Mouse (Mus musculus) liver, embryonic 14.5 days (tissue): ENCODE results near the gene Pip5k1b. TPM values are rescaled to one million over a fixed set of nuclear protein-coding genes. Genes with fewer than 3 reads are reported as not detected.

ENCODE experiments used
- ATAC-seq: fragments of 200-750 bp; cut with Nextera tagmentation; 2 replicates; pipeline ENCODE4 v1.8.0; 2017; ENCODE audit warnings: moderate number of reproducible peaks, mild to moderate bottlenecking, moderate library complexity; ENCODE audit not compliant: insufficient read depth
- DNase-seq, 3 experiments: peaks; one replicate each; pipeline ENCODE4 v3.0.0-alpha.2; 2012 to 2013; ENCODE audit warnings: low read depth in 3 of 3, low spot score in 3 of 3
- H3K27ac ChIP-seq: fragments of 300-500 bp; sonication (generic); 2 replicates; pipeline ENCODE4 v1.5.1; 2014; ENCODE audit warnings: moderate library complexity, mild to moderate bottlenecking, control low read depth, inconsistent platforms
- H3K27me3 ChIP-seq: fragments of 300-500 bp; sonication (generic); 2 replicates; pipeline ENCODE4 v1.6.1; 2014; ENCODE audit warnings: mild to moderate bottlenecking, low read length, moderate library complexity; ENCODE audit not compliant: control insufficient read depth, insufficient read depth
- H3K36me3 ChIP-seq: fragments of 300-500 bp; sonication (generic); replicated peaks from 2 replicates; pipeline ENCODE4 v1.6.1; 2014; ENCODE audit warnings: low read depth; ENCODE audit not compliant: control insufficient read depth, insufficient read depth
- H3K4me1 ChIP-seq, 2 experiments: fragments of 200-500 bp in 1 of 2; fragments of 300-500 bp in 1 of 2; sonication (generic) in 1 of 2; replicated peaks; 2 replicates each; pipeline ENCODE4 v1.6.1; 2012 to 2014; ENCODE audit warnings: antibody characterized with exemption in 1 of 2, inconsistent platforms in 1 of 2, low read length in 1 of 2; ENCODE audit not compliant: control insufficient read depth in 2 of 2, insufficient read depth in 2 of 2
- H3K4me2 ChIP-seq: fragments of 300-500 bp; sonication (generic); 2 replicates; pipeline ENCODE4 v1.6.1; 2014; ENCODE audit warnings: low read depth, mild to moderate bottlenecking, control low read depth, moderate library complexity
- H3K4me3 ChIP-seq, 2 experiments: fragments of 200-500 bp in 1 of 2; fragments of 300-500 bp in 1 of 2; sonication (generic) in 1 of 2; 2 replicates each; pipeline ENCODE4 v1.5.1; 2012 to 2014; ENCODE audit warnings: low read depth in 2 of 2, low read length in 2 of 2, mild to moderate bottlenecking in 2 of 2, control low read depth in 1 of 2, inconsistent platforms in 1 of 2, moderate library complexity in 1 of 2; ENCODE audit not compliant: insufficient read depth in 1 of 2
- H3K9ac ChIP-seq: fragments of 300-500 bp; sonication (generic); replicated peaks from 2 replicates; pipeline ENCODE4 v1.6.1; 2014; ENCODE audit warnings: mild to moderate bottlenecking, control low read depth, moderate library complexity
- H3K9me3 ChIP-seq: fragments of 300-500 bp; sonication (generic); 2 replicates; pipeline ENCODE4 v1.6.1; 2016; ENCODE audit warnings: low read length, mixed read lengths; ENCODE audit not compliant: control insufficient read depth
- CTCF ChIP-seq: IDR thresholded peaks from 2 replicates; pipeline ENCODE4 v1.5.1; 2016; ENCODE audit warnings: antibody characterized with exemption, low read depth, control low read depth
- EP300 ChIP-seq: IDR thresholded peaks from 2 replicates; pipeline ENCODE4 v1.6.1; 2016; ENCODE audit warnings: antibody characterized with exemption, low read depth
- WGBS: fragments of 180-500 bp; shearing (Covaris S2); extraction: QIAGEN DNeasy Blood & Tissue Kit; methylation state at CpG from one replicate; pipeline ENCODE4 v1.1.7; 2014; ENCODE audit not compliant: insufficient replicate concordance; 5-methylcytosine and 5-hydroxymethylcytosine counted together
- polyA plus RNA-seq, 2 experiments: library from polyadenylated mRNA; depleted of rRNA in 1 of 2; stranded (reverse) in 1 of 2; unstranded in 1 of 2; fragments of >200 nt; fragmentation: Nextera tagmentation in 1 of 2; extraction: Ambion mirVana in 1 of 2; gene quantifications; 2 replicates each; pipeline versions ENCODE4 v1.2.1 to v1.2.3; 2012 to 2014

The Pip5k1b gene
- polyA plus RNA-seq, 2 experiments = 8.1 to 10.8 TPM

DNA sequence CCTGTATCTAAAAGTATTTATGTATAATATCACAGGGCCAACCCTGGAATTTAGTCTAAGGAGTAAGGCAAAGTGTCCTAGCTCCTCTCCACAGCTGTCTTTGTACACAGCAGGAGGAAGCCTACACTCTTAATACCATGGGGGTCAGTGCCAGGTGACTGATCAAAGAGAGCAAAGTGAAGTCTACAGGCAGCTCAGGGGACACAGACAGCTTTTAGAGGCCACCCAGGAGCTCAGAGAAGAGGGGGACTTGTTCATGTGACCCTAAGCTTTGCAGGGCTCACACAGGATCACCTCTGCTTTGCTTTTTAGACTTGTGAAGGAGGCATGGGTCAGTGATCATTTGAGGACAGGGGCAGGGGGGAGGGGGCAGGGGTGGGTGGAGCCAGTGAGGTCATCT, 54.1 kb downstream of the Pip5k1b start:
- TF ChIP-seq CTCF (no peak), EP300 (no peak)
- no peak for ATAC-seq
- no peak overlapping the region for H3K27ac ChIP-seq
- no peaks in the 10 kb centered on the region for H3K27me3 ChIP-seq
- H3K36me3 ChIP-seq = no peaks in the 10 kb centered on the region
- no peak overlapping the region for H3K9ac ChIP-seq
- DNase-seq = no peak
- H3K4me3 ChIP-seq = no peak overlapping the region
- H3K4me2 ChIP-seq = no peak overlapping the region
- H3K4me1 ChIP-seq = 0 out of 4 replicates have a peak, but pooled peaks cover 0 to 2% of the 10 kb centered on the region in 2 experiments
- no peaks in the 10 kb centered on the region for H3K9me3 ChIP-seq

DNA sequence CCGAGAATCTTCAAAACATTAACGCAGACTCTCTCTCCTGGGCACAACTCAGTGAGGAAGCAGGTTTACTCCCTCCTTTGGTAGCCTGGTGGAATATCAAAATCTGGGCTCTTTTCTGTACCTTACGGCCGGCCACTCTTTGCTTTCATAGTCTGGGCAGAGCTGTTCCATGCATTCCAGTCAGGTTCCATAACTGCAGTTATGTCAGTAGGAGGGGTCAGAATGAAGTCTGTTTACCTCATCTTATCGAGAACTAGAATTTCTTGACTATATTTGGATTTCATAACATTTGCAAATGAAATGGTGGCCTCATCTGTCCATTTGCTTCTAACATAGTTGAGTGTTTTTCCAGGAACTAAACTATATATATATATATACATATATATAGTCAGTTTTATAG, 55.2 kb downstream of the Pip5k1b start:
- no peak overlapping the region for H3K27ac ChIP-seq
- H3K4me1 ChIP-seq = 0 out of 4 replicates have a peak, but pooled peaks cover 0 to 2% of the 10 kb centered on the region in 2 experiments
- ATAC-seq = no peak
- no peak overlapping the region for H3K9ac ChIP-seq
- no peaks in the 10 kb centered on the region for H3K36me3 ChIP-seq
- TF ChIP-seq CTCF (no peak), EP300 (no peak)
- no peaks in the 10 kb centered on the region for H3K27me3 ChIP-seq
- no peaks in the 10 kb centered on the region for H3K9me3 ChIP-seq
- WGBS = 68% methylated on average over 5 of the region's 5 CpGs
- H3K4me3 ChIP-seq = no peak overlapping the region
- no peak overlapping the region for H3K4me2 ChIP-seq
- no peak for DNase-seq

DNA sequence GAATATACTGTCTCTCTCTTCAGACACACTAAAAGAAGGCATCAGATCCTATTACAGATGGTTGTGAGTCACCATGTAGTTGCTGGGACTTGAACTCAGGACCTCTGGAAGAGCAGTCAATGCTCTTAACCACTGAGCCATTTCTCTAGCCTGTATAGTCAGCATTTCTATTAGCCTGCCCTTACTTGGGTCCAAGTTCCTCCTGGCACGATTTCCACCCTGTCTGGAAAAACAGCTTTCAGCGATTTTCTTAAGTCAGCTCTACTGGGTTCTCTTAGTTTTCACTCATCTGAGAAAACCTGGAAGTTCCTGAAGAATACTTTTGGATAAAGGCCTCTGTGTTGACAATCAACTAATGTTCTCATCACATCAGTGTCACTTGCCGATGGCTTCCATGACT, 56.4 kb downstream of the Pip5k1b start:
- Histone ChIP-seq H3K27ac (no peak overlapping the region), H3K4me2 (no peak overlapping the region), H3K9ac (no peak overlapping the region), H3K9me3 (no peaks in the 10 kb centered on the region), H3K27me3 (no peaks in the 10 kb centered on the region), H3K4me3 (no peak overlapping the region), H3K4me1 (0 out of 4 replicates have a peak, but pooled peaks cover 0 to 2% of the 10 kb centered on the region in 2 experiments), H3K36me3 (no peaks in the 10 kb centered on the region)
- 74% methylated on average over 3 of the region's 3 CpGs for WGBS
- DNase-seq (no peak), ATAC-seq (no peak)
- TF ChIP-seq CTCF = no peak
- TF ChIP-seq EP300 = no peak

DNA sequence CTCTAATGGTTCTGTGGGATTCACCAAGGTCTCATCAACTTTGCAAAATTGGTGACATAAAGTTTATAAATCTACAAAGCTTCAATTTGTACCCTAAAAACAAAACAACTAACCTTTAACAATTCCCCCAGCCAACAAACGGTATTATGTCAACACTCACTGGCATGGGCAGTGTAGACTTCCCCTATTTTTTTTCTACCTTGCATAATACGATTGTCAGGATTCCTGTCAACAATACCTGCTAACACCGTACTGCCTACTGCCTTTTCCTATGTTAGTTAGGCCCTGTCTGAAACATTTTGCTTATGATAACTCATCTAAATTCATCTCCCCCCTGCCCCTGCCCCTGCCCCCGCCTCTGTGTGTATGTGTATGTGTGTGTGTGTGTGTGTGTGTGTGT, 61.8 kb downstream of the Pip5k1b start:
- 49% methylated on average over 4 of the region's 4 CpGs for WGBS

DNA sequence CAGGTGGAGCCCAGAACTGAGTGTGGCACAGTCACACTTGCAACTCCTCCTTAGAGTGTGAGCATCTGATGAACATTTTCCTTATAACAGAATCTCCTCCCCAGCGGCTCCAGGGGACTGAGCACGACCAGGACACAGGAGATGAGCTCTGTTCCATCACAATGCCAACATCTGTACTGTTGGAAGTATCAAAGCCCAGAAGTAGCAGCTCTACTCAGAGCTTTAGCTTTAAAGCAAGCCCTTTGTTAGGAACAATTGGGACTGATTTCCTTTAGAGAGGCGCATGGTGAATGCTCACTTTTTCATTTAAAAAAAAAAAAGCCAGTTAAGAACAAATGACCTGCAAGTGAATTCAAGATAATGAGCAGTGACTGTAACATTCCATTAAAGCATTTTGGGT, 63.8 kb downstream of the Pip5k1b start:
- no peak overlapping the region for H3K9ac ChIP-seq
- no peak overlapping the region for H3K27ac ChIP-seq
- H3K9me3 ChIP-seq = no peaks in the 10 kb centered on the region
- DNase-seq (no peak), ATAC-seq (no peak)
- WGBS = 73% methylated on average over 3 of the region's 3 CpGs
- H3K36me3 ChIP-seq = no peaks in the 10 kb centered on the region
- no peak overlapping the region for H3K4me2 ChIP-seq
- H3K27me3 ChIP-seq = no peaks in the 10 kb centered on the region
- TF ChIP-seq CTCF (no peak), EP300 (no peak)
- peaks cover 2 to 3% of the 10 kb centered on the region in 2 experiments; a peak in 1 of 4 replicates for H3K4me1 ChIP-seq
- no peak overlapping the region for H3K4me3 ChIP-seq

More for the DNA sequence above, 61.8 kb downstream of the Pip5k1b start:
- Histone ChIP-seq H3K4me3 (no peak overlapping the region), H3K9ac (no peak overlapping the region), H3K9me3 (no peaks in the 10 kb centered on the region), H3K4me1 (peaks cover 2 to 3% of the 10 kb centered on the region in 2 experiments; a peak in 1 of 4 replicates), H3K27me3 (no peaks in the 10 kb centered on the region), H3K36me3 (no peaks in the 10 kb centered on the region), H3K4me2 (no peak overlapping the region), H3K27ac (no peak overlapping the region)
- ATAC-seq (no peak), DNase-seq (no peak)
- TF ChIP-seq CTCF (no peak), EP300 (no peak)
